Mouse (Mus musculus) forebrain, embryonic 11.5 days (tissue): Measurements from ENCODE around the gene Mfsd5. TPM values are rescaled to one million over a fixed set of nuclear protein-coding genes. Genes with fewer than 3 reads are reported as not detected.

Experiments used
- ATAC-seq: fragments of 200-750 bp; cut with Nextera tagmentation; replicated peaks from 2 replicates; pipeline ENCODE4 v1.8.0; 2017; ENCODE audit warnings: moderate TSS enrichment; ENCODE audit not compliant: low FRiP score
- DNase-seq: peaks from one replicate; pipeline ENCODE4 v3.0.0-alpha.2; 2017; ENCODE audit warnings: low spot score
- H3K27ac ChIP-seq: fragments of 300-500 bp; sonication (generic); 2 replicates; pipeline ENCODE4 v1.5.1; 2014; ENCODE audit warnings: low read depth, low read length
- H3K27me3 ChIP-seq: fragments of 300-500 bp; sonication (generic); 2 replicates; pipeline ENCODE4 v1.6.1; 2014; ENCODE audit warnings: mild to moderate bottlenecking, low read length, mixed read lengths; ENCODE audit not compliant: control insufficient read depth, insufficient read depth
- H3K36me3 ChIP-seq: fragments of 300-500 bp; sonication (generic); 2 replicates; pipeline ENCODE4 v1.6.1; 2014; ENCODE audit warnings: mild to moderate bottlenecking, low read length, moderate library complexity, mixed read lengths; ENCODE audit not compliant: control insufficient read depth, insufficient read depth
- H3K4me1 ChIP-seq: fragments of 300-500 bp; sonication (generic); replicated peaks from 2 replicates; pipeline ENCODE4 v1.6.1; 2014; ENCODE audit warnings: low read length, mixed read lengths; ENCODE audit not compliant: control insufficient read depth, insufficient read depth
- H3K4me2 ChIP-seq: fragments of 300-500 bp; sonication (generic); 2 replicates; pipeline ENCODE4 v1.6.1; 2014; ENCODE audit warnings: low read depth, mild to moderate bottlenecking, low read length, moderate library complexity, mixed read lengths; ENCODE audit not compliant: severe bottlenecking
- H3K4me3 ChIP-seq: fragments of 300-500 bp; sonication (generic); 2 replicates; pipeline ENCODE4 v1.5.1; 2014; ENCODE audit warnings: low read depth, low read length
- H3K9ac ChIP-seq: fragments of 300-500 bp; sonication (generic); 2 replicates; pipeline ENCODE4 v1.6.1; 2014; ENCODE audit warnings: low read length
- H3K9me3 ChIP-seq: fragments of 300-500 bp; sonication (generic); 2 replicates; pipeline ENCODE4 v1.6.1; 2016; ENCODE audit warnings: low read length, mixed read lengths; ENCODE audit not compliant: control insufficient read depth
- WGBS: fragments of 180-500 bp; shearing (Covaris S2); extraction: QIAGEN DNeasy Blood & Tissue Kit; methylation state at CpG from one replicate; pipeline ENCODE4 v1.1.7; 2014; 5-methylcytosine and 5-hydroxymethylcytosine counted together
- polyA plus RNA-seq: library from polyadenylated mRNA; unstranded; fragments of >200 nt; fragmentation: Nextera tagmentation; extraction: Ambion mirVana; gene quantifications from 2 replicates; pipeline ENCODE4 v1.2.1, GENCODE M21; 2014

Mfsd5 gene
- polyA plus RNA-seq, 1 experiment from 2014 or later, result 55.6 TPM

GRCm38 (mm10) chr15:102246866-102247251 is 32.4 kb upstream of the Mfsd5 start:
- ATAC-seq (peak; percentile 66), DNase-seq (peak; percentile 93)
- H3K27me3 ChIP-seq, result peaks cover 43% of the 10 kb centered on the region
- WGBS, result under 1% methylated on average over 35 of the region's 35 CpGs
- H3K4me3 ChIP-seq, result peak overlapping the region; percentile 54
- H3K36me3 ChIP-seq, result no peaks in the 10 kb centered on the region
- peak overlapping the region; percentile 33; the same call in 1 of the 2 replicates for H3K27ac ChIP-seq
- peak overlapping the region; percentile 78 for H3K4me2 ChIP-seq
- peak overlapping the region; percentile 45 for H3K9ac ChIP-seq
- H3K4me1 ChIP-seq, result peaks cover 36% of the 10 kb centered on the region
- no peaks in the 10 kb centered on the region for H3K9me3 ChIP-seq

GRCm38 (mm10) chr15:102247252-102248130 is 31.8 kb upstream of the Mfsd5 start:
- ATAC-seq, result peak; percentile 47
- under 1% methylated on average over 62 of the region's 65 CpGs for WGBS
- no peaks in the 10 kb centered on the region for H3K36me3 ChIP-seq
- H3K9ac ChIP-seq, result peak overlapping the region; percentile 45
- H3K4me3 ChIP-seq, result peak overlapping the region; percentile 54
- H3K4me1 ChIP-seq, result peaks cover 36% of the 10 kb centered on the region
- peaks cover 43% of the 10 kb centered on the region for H3K27me3 ChIP-seq
- peak; percentile 82 for DNase-seq
- peak overlapping the region; percentile 33 for H3K27ac ChIP-seq
- peak overlapping the region; percentile 78 for H3K4me2 ChIP-seq
- no peaks in the 10 kb centered on the region for H3K9me3 ChIP-seq

GRCm38 (mm10) chr15:102248131-102248811 is 31.0 kb upstream of the Mfsd5 start:
- Histone ChIP-seq H3K4me2 (peak overlapping the region; percentile 78), H3K4me3 (peak overlapping the region; percentile 54), H3K4me1 (peaks cover 35% of the 10 kb centered on the region), H3K36me3 (no peaks in the 10 kb centered on the region), H3K9me3 (no peaks in the 10 kb centered on the region), H3K27me3 (peaks cover 41% of the 10 kb centered on the region), H3K9ac (peak overlapping the region; percentile 45; the same call in 1 of the 2 replicates), H3K27ac (peak overlapping the region; percentile 33)
- WGBS, result 3% methylated on average over 8 of the region's 8 CpGs
- ATAC-seq (no peak), DNase-seq (no peak)

- DNase-seq (no peak), ATAC-seq (no peak)
- peaks cover 36% of the 10 kb centered on the region for H3K27me3 ChIP-seq
- H3K27ac ChIP-seq, result peak overlapping the region; percentile 21; the same call in 1 of the 2 replicates
- H3K4me2 ChIP-seq, result no peak overlapping the region; the same call in 1 of the 2 replicates
- no peak overlapping the region for H3K9ac ChIP-seq
- no peak overlapping the region for H3K4me3 ChIP-seq
- 0% methylated on average over 3 of the region's 3 CpGs for WGBS
- H3K4me1 ChIP-seq, result peaks cover 30% of the 10 kb centered on the region
- H3K9me3 ChIP-seq, result no peaks in the 10 kb centered on the region
- no peaks in the 10 kb centered on the region for H3K36me3 ChIP-seq
These were observed 30.5 kb upstream of the Mfsd5 start for GRCm38 (mm10) chr15:102248812-102249191.

GRCm38 (mm10) chr15:102249251-102249691 is 30.0 kb upstream of the Mfsd5 start:
- Histone ChIP-seq H3K9ac (peak overlapping the region; percentile 48), H3K27me3 (peaks cover 31% of the 10 kb centered on the region), H3K9me3 (no peaks in the 10 kb centered on the region), H3K36me3 (no peaks in the 10 kb centered on the region), H3K27ac (peak overlapping the region; percentile 41; the same call in 1 of the 2 replicates), H3K4me1 (peaks cover 28% of the 10 kb centered on the region), H3K4me2 (peak overlapping the region; percentile 32; the same call in 1 of the 2 replicates), H3K4me3 (0 out of 2 replicates have a peak overlapping the region, but pooled peaks have one; percentile 3)
- no peak for ATAC-seq
- 1% methylated on average over 12 of the region's 13 CpGs for WGBS
- DNase-seq, result no peak

- Histone ChIP-seq H3K4me3 (no peak overlapping the region), H3K4me1 (peaks cover 28% of the 10 kb centered on the region), H3K36me3 (no peaks in the 10 kb centered on the region), H3K9me3 (no peaks in the 10 kb centered on the region), H3K4me2 (no peak overlapping the region), H3K27me3 (peaks cover 25% of the 10 kb centered on the region), H3K27ac (peak overlapping the region; percentile 31; the same call in 1 of the 2 replicates), H3K9ac (no peak overlapping the region; the same call in 1 of the 2 replicates)
- 47% methylated on average over 9 of the region's 9 CpGs for WGBS
- DNase-seq, result no peak
- ATAC-seq, result no peak
These were observed 29.3 kb upstream of the Mfsd5 start for GRCm38 (mm10) chr15:102249967-102250366.

- peaks cover 26% of the 10 kb centered on the region for H3K4me1 ChIP-seq
These were observed 28.7 kb upstream of the Mfsd5 start for GRCm38 (mm10) chr15:102250521-102250920.

GRCm38 (mm10) chr15:102255547-102256255 is 23.6 kb upstream of the Mfsd5 start:
- Histone ChIP-seq H3K27me3 (peaks cover 27% of the 10 kb centered on the region), H3K9ac (no peak overlapping the region)
- DNase-seq, result no peak

More at GRCm38 (mm10) chr15:102250521-102250920, 28.7 kb upstream of the Mfsd5 start:
- no peak overlapping the region for H3K27ac ChIP-seq
- H3K4me2 ChIP-seq, result no peak overlapping the region
- no peak overlapping the region for H3K4me3 ChIP-seq
- no peaks in the 10 kb centered on the region for H3K36me3 ChIP-seq
- H3K27me3 ChIP-seq, result peaks cover 19% of the 10 kb centered on the region
- H3K9ac ChIP-seq, result no peak overlapping the region
- H3K9me3 ChIP-seq, result no peaks in the 10 kb centered on the region
- WGBS, result 49% methylated on average over 5 of the region's 5 CpGs
- no peak for ATAC-seq
- no peak for DNase-seq

More at GRCm38 (mm10) chr15:102255547-102256255, 23.6 kb upstream of the Mfsd5 start:
- Histone ChIP-seq H3K36me3 (no peaks in the 10 kb centered on the region), H3K4me2 (peak overlapping the region; percentile 3; the same call in 1 of the 2 replicates), H3K9me3 (no peaks in the 10 kb centered on the region), H3K4me3 (no peak overlapping the region), H3K4me1 (peaks cover 16% of the 10 kb centered on the region), H3K27ac (no peak overlapping the region)
- 48% methylated on average over 14 of the region's 14 CpGs for WGBS
- ATAC-seq, result no peak
